Mouse (Mus musculus): ENCODE results near the gene Arhgef3.

DNA sequence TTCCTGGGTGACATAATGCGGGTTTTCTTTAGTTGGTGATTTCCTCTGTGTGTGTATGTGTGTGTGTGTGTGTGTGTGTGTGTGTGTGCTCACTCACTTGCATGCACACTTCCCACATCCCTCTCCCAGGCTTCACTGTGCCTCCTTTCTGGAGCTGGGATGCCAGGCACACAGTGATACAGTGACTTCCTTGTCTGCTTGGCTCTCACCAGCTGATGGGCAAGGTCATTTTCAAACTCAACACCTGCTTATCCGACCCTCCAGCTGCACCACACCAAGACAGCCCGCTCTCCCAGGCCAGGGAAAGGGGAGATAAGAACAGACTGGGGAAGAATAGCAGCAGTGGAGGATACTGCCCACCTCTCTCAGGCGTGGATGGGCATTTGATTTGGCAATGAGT is 52.5 kb downstream of the Arhgef3 start:
- no peak for TF ChIP-seq POLR2A (IDR thresholded peaks at IDR 0.05; ENCODE audit: borderline replicate concordance, extremely low read depth, low read depth, low read length)
- no peak for TF ChIP-seq CTCF (IDR thresholded peaks at IDR 0.05; ENCODE audit: insufficient read depth, low read length)

Measured in lung, adult 2 months (tissue).